Mouse (Mus musculus) liver, postnatal 0 days (tissue): ENCODE data around the gene Gpr3. TPM values are rescaled to one million over a fixed set of nuclear protein-coding genes. Genes with fewer than 3 reads are reported as not detected.

Experiments used
- ATAC-seq: fragments of 200-750 bp; cut with Nextera tagmentation; 2 replicates; pipeline ENCODE4 v1.8.0; 2017; ENCODE audit warnings: mild to moderate bottlenecking, moderate library complexity
- DNase-seq: peaks from one replicate; pipeline ENCODE4 v3.0.0-alpha.2; 2016
- H3K27ac ChIP-seq: fragments of 300-500 bp; sonication (generic); 2 replicates; pipeline ENCODE4 v1.5.1; 2014; ENCODE audit warnings: antibody characterized with exemption, moderate library complexity, mild to moderate bottlenecking, low read depth
- H3K27me3 ChIP-seq: fragments of 300-500 bp; sonication (generic); 2 replicates; pipeline ENCODE4 v1.6.1; 2014; ENCODE audit warnings: low read length, control low read depth, mixed read lengths; ENCODE audit not compliant: insufficient read depth
- H3K36me3 ChIP-seq: fragments of 300-500 bp; sonication (generic); replicated peaks from 2 replicates; pipeline ENCODE4 v1.6.1; 2014; ENCODE audit warnings: mild to moderate bottlenecking, control low read depth, low read length, moderate library complexity, mixed read lengths; ENCODE audit not compliant: insufficient read depth
- H3K4me1 ChIP-seq: fragments of 300-500 bp; sonication (generic); 2 replicates; pipeline ENCODE4 v1.6.1; 2014; ENCODE audit warnings: antibody characterized with exemption, mild to moderate bottlenecking, control low read depth; ENCODE audit not compliant: insufficient read depth
- H3K4me2 ChIP-seq: fragments of 300-500 bp; sonication (generic); 2 replicates; pipeline ENCODE4 v1.6.1; 2014; ENCODE audit warnings: low read depth, mild to moderate bottlenecking, low read length, moderate library complexity, mixed read lengths
- H3K4me3 ChIP-seq: fragments of 300-500 bp; sonication (generic); 2 replicates; pipeline ENCODE4 v1.5.1; 2014; ENCODE audit warnings: low read depth, low read length
- H3K9ac ChIP-seq: fragments of 300-500 bp; sonication (generic); replicated peaks from 2 replicates; pipeline ENCODE4 v1.6.1; 2014; ENCODE audit warnings: mild to moderate bottlenecking, moderate library complexity
- H3K9me3 ChIP-seq: fragments of 300-500 bp; sonication (generic); 2 replicates; pipeline ENCODE4 v1.6.1; 2016; ENCODE audit warnings: mild to moderate bottlenecking, control low read depth, low read length, mixed read lengths
- CTCF ChIP-seq: sonication (generic); IDR thresholded peaks from 2 replicates; pipeline ENCODE4 v1.5.1; 2016; ENCODE audit warnings: antibody characterized with exemption, low read depth
- EP300 ChIP-seq: IDR thresholded peaks from 2 replicates; pipeline ENCODE4 v1.6.1; 2016; ENCODE audit warnings: antibody characterized with exemption, low read depth, mild to moderate bottlenecking
- WGBS: fragments of 180-500 bp; shearing (Covaris S2); extraction: QIAGEN DNeasy Blood & Tissue Kit; methylation state at CpG from one replicate; pipeline ENCODE4 v1.1.7; 2014; ENCODE audit not compliant: insufficient replicate concordance; 5-methylcytosine and 5-hydroxymethylcytosine counted together
- polyA plus RNA-seq: library from polyadenylated mRNA; unstranded; fragments of >200 nt; fragmentation: Nextera tagmentation; extraction: Ambion mirVana; gene quantifications from 2 replicates; pipeline ENCODE4 v1.2.1, GENCODE M21; 2015

Gpr3 gene
- polyA plus RNA-seq, 1 experiment from 2014 or later = not detected

DNA sequence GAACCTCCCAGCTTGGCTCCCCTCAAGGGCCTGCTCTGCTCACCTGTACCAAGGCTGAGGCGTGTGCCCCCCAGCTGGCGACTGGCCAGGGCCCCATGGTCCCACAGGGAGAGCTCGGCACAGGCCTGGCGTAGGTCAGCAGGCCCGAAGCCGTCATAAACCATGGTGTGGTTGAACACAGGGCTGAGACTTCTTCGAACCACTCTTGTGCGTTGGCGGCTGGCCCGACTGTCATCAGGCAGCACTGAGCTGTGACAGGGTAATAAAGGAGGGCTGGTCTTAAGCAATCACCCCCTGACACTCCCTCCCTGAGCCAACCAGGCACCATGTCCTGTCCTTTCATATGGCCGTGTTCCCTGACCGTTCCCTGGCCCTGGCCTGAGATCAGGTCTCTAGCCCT, 41.1 kb upstream of the Gpr3 start:
- H3K4me3 ChIP-seq = no peak overlapping the region
- no peaks in the 10 kb centered on the region for H3K9me3 ChIP-seq
- DNase-seq (no peak), ATAC-seq (no peak)
- H3K36me3 ChIP-seq = peaks cover 13% of the 10 kb centered on the region
- H3K4me1 ChIP-seq = peaks cover 9% of the 10 kb centered on the region
- peaks cover 21% of the 10 kb centered on the region for H3K27me3 ChIP-seq
- H3K27ac ChIP-seq = no peak overlapping the region
- 85% methylated on average over 12 of the region's 12 CpGs for WGBS
- H3K4me2 ChIP-seq = no peak overlapping the region
- H3K9ac ChIP-seq = no peak overlapping the region
- no peak for TF ChIP-seq EP300
- no peak for TF ChIP-seq CTCF

DNA sequence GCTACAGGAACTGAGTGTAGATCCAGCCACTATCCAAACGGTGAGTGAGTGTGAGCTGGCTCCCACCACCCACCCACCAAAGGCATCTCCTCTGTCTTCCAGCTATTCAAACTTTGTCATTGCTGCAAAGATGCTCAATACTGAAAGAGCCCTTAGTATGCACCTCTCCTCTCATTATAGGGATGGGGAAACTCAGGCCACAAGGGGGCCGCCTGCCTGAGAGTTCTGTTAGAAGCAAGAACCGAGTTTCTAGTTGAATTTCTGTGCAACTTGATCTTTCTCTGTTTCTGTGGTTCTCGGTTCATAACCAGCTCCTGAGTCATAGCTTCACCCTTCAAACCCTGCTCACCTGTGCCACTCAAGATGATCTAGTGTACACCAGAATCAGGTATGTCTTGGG, 39.8 kb upstream of the Gpr3 start:
- H3K4me3 ChIP-seq = no peak overlapping the region
- ATAC-seq (no peak), DNase-seq (no peak)
- peaks cover 19% of the 10 kb centered on the region for H3K4me1 ChIP-seq
- H3K9me3 ChIP-seq = no peaks in the 10 kb centered on the region
- TF ChIP-seq EP300 (no peak), CTCF (no peak)
- 65% methylated on average over 4 of the region's 4 CpGs for WGBS
- H3K27me3 ChIP-seq = peaks cover 21% of the 10 kb centered on the region
- no peak overlapping the region for H3K9ac ChIP-seq
- peaks cover 17% of the 10 kb centered on the region for H3K36me3 ChIP-seq
- H3K27ac ChIP-seq = no peak overlapping the region
- no peak overlapping the region for H3K4me2 ChIP-seq

DNA sequence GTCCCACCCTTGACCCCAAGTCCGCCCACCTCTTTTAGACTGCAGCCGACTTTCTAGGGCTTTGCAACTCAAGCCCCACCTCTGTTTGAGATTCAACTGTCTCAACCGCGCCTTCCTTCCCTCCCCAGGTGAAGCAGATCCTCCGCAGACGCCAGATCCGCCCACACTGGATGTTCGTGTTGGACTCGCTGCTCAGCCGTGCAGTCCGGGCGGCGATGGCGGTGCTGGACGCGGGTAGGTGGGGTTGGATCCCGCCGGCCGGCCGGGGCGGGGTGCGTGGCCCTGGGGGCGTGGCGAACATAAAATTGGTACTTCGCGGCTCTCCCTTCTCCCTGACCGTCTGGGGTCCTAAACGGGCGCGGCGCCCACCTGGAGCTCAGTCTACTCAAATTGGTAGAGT, 38.9 kb upstream of the Gpr3 start:
- TF ChIP-seq EP300 (no peak), CTCF (no peak)
- DNase-seq (no peak), ATAC-seq (no peak)
- peaks cover 19% of the 10 kb centered on the region for H3K36me3 ChIP-seq
- peak overlapping the region; percentile 18; the same call in 1 of the 2 replicates for H3K4me2 ChIP-seq
- H3K4me3 ChIP-seq = no peak overlapping the region
- no peaks in the 10 kb centered on the region for H3K9me3 ChIP-seq
- no peak overlapping the region for H3K27ac ChIP-seq
- peaks cover 20% of the 10 kb centered on the region for H3K4me1 ChIP-seq
- peaks cover 26% of the 10 kb centered on the region for H3K27me3 ChIP-seq
- WGBS = 43% methylated on average over 29 of the region's 31 CpGs
- no peak overlapping the region for H3K9ac ChIP-seq

DNA sequence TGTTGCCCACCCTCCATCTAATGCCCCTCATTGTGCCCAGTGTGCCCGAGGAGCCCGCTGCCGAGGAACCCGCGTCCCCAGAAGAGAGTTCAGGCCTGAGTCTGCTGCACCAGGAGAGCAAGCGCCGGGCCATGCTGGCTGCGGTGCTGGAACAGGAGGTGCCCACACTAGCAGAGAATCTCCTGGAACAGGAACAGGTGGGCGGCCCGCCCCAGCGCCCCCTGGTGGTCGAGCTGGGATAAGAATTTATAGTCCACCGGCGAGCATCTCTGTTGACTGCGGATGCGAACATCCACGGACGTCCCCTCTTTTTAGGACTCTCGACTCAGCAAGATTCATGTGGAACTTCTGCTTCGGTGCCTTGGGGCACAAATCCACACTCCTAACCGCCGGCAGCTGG, 38.3 kb upstream of the Gpr3 start:
- Histone ChIP-seq H3K9ac (no peak overlapping the region), H3K27ac (no peak overlapping the region), H3K4me3 (no peak overlapping the region), H3K9me3 (no peaks in the 10 kb centered on the region), H3K4me2 (peak overlapping the region; percentile 36; the same call in 1 of the 2 replicates), H3K36me3 (peaks cover 24% of the 10 kb centered on the region), H3K4me1 (peaks cover 20% of the 10 kb centered on the region), H3K27me3 (peaks cover 31% of the 10 kb centered on the region)
- TF ChIP-seq CTCF (peak; percentile 92), EP300 (no peak)
- 13% methylated on average over 22 of the region's 22 CpGs for WGBS
- DNase-seq = peak; percentile 92
- peak; percentile 22; the same call in 1 of the 2 replicates for ATAC-seq

DNA sequence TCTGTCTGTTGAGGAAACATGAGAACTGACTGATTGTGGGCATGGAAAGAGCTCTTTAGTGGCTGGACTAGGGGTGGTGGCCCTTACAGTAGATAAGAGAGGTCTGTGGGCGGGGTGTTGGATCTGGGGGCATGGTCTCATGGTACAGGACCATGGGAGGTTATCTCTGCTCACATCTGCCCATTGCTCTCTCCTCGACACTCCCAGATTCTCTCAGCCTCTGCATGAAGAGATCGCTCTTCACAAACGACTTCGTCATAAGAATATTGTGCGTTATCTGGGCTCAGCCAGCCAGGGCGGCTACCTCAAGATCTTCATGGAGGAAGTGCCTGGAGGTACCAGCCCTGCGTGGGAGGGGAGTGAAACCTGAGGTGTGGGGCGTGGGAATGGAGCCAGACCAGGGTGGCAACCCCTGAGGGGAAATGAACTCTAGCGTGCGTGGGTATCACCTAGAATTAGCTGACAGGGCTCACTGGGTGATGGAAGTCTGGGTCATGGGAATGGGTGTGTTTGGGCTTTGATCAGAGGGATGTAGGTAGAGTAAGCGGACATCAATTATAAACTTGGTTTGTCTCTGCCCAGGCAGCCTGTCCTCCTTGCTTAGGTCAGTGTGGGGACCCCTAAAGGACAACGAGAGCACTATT, 35.6 kb upstream of the Gpr3 start:
- DNase-seq = peak; percentile 65
- ATAC-seq = peak; percentile 89
- Histone ChIP-seq H3K4me3 (no peak overlapping the region), H3K9ac (no peak overlapping the region), H3K4me2 (peak overlapping the region; percentile 65), H3K4me1 (peaks cover 24% of the 10 kb centered on the region), H3K36me3 (peaks cover 24% of the 10 kb centered on the region), H3K27ac (peak overlapping the region; percentile 66), H3K9me3 (no peaks in the 10 kb centered on the region), H3K27me3 (peaks cover 31% of the 10 kb centered on the region)
- 52% methylated on average over 13 of the region's 13 CpGs for WGBS
- TF ChIP-seq CTCF = no peak
- peak; percentile 86 for TF ChIP-seq EP300

DNA sequence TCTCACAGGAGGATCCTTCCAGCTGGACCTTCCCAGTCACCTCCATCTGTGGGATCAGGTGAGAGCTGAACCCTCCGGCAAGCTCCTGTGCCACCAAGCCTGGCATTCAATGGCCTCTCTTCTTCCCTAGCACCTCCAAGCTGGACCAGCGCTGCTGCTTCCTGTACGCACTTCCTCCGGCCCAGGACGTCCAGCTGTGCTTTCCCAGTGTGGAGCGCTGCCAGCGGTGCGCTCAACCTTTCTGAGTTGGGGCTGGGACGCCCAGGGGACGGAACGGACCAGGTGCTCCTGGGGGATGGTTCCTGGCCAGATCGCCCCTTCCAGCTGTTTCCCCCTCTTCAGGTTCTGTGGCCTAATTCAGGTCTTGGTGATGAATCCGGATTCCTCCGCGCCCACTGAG, 34.7 kb upstream of the Gpr3 start:
- Histone ChIP-seq H3K9me3 (no peaks in the 10 kb centered on the region), H3K36me3 (peaks cover 23% of the 10 kb centered on the region), H3K4me2 (peak overlapping the region; percentile 65), H3K27ac (peak overlapping the region; percentile 66; the same call in 1 of the 2 replicates), H3K4me3 (no peak overlapping the region), H3K4me1 (peaks cover 32% of the 10 kb centered on the region), H3K27me3 (peaks cover 31% of the 10 kb centered on the region), H3K9ac (no peak overlapping the region)
- ATAC-seq (no peak), DNase-seq (no peak)
- no peak for TF ChIP-seq CTCF
- no peak for TF ChIP-seq EP300
- 58% methylated on average over 15 of the region's 15 CpGs for WGBS
